In the genomic region with DNA sequence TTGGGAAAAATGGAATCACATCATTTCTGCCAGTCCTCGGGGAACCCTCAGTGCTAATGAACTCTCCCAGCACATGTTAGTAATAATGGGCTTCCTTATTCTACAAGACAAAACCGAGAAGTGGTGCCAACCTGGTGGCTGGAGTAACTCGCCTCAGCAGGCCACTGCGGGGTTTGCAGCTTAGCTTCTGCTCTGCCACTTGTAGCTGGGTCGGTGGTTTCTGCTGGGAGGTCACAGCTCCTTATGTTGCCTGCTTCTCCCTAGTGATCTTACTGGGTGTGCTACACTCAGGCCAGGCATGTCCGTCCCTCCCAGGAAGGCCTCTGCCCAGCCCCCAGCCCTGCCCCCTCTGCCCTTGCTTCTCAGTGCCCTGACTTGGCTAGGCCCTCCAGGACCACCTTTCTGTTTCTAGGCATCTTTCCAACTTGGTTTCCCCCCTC, we compare ENCODE assay signal across 7 mouse cellular contexts.
A peak's percentile ranks its signal among the peaks of the same experiment; 100 is the strongest.
DNase-seq lines count a peak whose midpoint lies in the region; ATAC-seq and TF ChIP-seq lines count a peak whose summit lies in the region.

No protein-coding gene starts in this region.

- H3K9ac ChIP-seq in kidney, embryonic 16.5 days (replicated peaks; ENCODE audit: low read length), result no peak overlapping the region

- no peak overlapping the region for H3K4me3 ChIP-seq in kidney, embryonic 16.5 days (ENCODE audit: low read length)
- H3K4me3 ChIP-seq in embryonic facial prominence, embryonic 10.5 days, result no peak overlapping the region
- H3K4me3 ChIP-seq in gastrocnemius, adult 2 months, result no peak overlapping the region

- no peaks in the 10 kb centered on the region for H3K9me3 ChIP-seq in kidney, embryonic 16.5 days (ENCODE audit: low read length)
- H3K9me3 ChIP-seq in embryonic facial prominence, embryonic 10.5 days, result no peaks in the 10 kb centered on the region

- H3K4me1 ChIP-seq in kidney, embryonic 16.5 days (ENCODE audit: insufficient read depth, low read length), result peaks cover 9% of the 10 kb centered on the region; the same call in 1 of the 2 replicates
- H3K4me1 ChIP-seq in embryonic facial prominence, embryonic 10.5 days, result peaks cover 35% of the 10 kb centered on the region

- H3K36me3 ChIP-seq in kidney, embryonic 16.5 days (ENCODE audit: insufficient read depth, low read length), result no peaks in the 10 kb centered on the region
- no peaks in the 10 kb centered on the region for H3K36me3 ChIP-seq in embryonic facial prominence, embryonic 10.5 days (replicated peaks)

- no peak overlapping the region for H3K4me2 ChIP-seq in kidney, embryonic 16.5 days (replicated peaks; ENCODE audit: low read depth, low read length)

- H3K27ac ChIP-seq in kidney, embryonic 16.5 days (ENCODE audit: low read length), result no peak overlapping the region
- peak overlapping the region; percentile 74 for H3K27ac ChIP-seq in embryonic facial prominence, embryonic 10.5 days (replicated peaks)
- H3K27ac ChIP-seq in gastrocnemius, adult 2 months, result no peak overlapping the region

- 36% methylated on average over 6 of the region's 6 CpGs for WGBS in kidney, embryonic 16.5 days
- 28% methylated on average over 6 of the region's 6 CpGs for WGBS in embryonic facial prominence, embryonic 10.5 days

- intact Hi-C loops in gastrocnemius, adult 2 months (cut with DNase I), result no loop called here
- intact Hi-C loops in left cerebral cortex, postnatal 4 days (cut with DNase I), result no loop called here

- ATAC-seq in kidney, embryonic 16.5 days (ENCODE audit: low FRiP score, low TSS enrichment), result peak; percentile 46; the same call in 1 of the 2 replicates

- no peaks in the 10 kb centered on the region for H3K27me3 ChIP-seq in kidney, embryonic 16.5 days (ENCODE audit: insufficient read depth, low read length)
- no peaks in the 10 kb centered on the region for H3K27me3 ChIP-seq in embryonic facial prominence, embryonic 10.5 days (replicated peaks; ENCODE audit: low read depth, poor library complexity, severe bottlenecking)

- no peak for TF ChIP-seq CTCF in gastrocnemius, adult 2 months (IDR thresholded peaks at IDR 0.05)

- DNase-seq in kidney, postnatal 14 days, result no peak
- peak; percentile 44 for DNase-seq in embryonic facial prominence, embryonic 10.5 days (ENCODE audit: low spot score)
- DNase-seq in gastrocnemius, adult 2 months, result peak; percentile 32
- DNase-seq in left cerebral cortex, postnatal 4 days, result peak; percentile 77
- DNase-seq in right cerebral cortex, postnatal 14 days, result peak; percentile 4
- no peak for DNase-seq in urinary bladder, postnatal 10 days (ENCODE audit: low spot score)

Comparison
In these comparisons a context has a peak if more than half of its experiments do, and no peak if none do; other contexts are left out.
1. DNase-seq: peak in embryonic facial prominence, embryonic 10.5 days (single experiment), gastrocnemius, adult 2 months (single experiment), left cerebral cortex, postnatal 4 days (single experiment) and right cerebral cortex, postnatal 14 days (single experiment); none in kidney, postnatal 14 days (single experiment) and urinary bladder, postnatal 10 days (single experiment).